Mouse (Mus musculus) embryonic facial prominence, embryonic 12.5 days (tissue): ENCODE data around the gene Gp5. TPM values are rescaled to one million over a fixed set of nuclear protein-coding genes. Genes with fewer than 3 reads are reported as not detected.

Source experiments
- ATAC-seq: fragments of 200-750 bp; cut with Nextera tagmentation; 2 replicates; pipeline ENCODE4 v1.8.0; 2017; ENCODE audit not compliant: insufficient number of reproducible peaks, insufficient read depth, low FRiP score, low TSS enrichment
- H3K27ac ChIP-seq: fragments of 300-500 bp; sonication (generic); 2 replicates; pipeline ENCODE4 v1.5.1; 2016; ENCODE audit warnings: mild to moderate bottlenecking
- H3K27me3 ChIP-seq: fragments of 300-500 bp; sonication (generic); 2 replicates; pipeline ENCODE4 v1.6.1; 2016; ENCODE audit warnings: mild to moderate bottlenecking, moderate library complexity
- H3K36me3 ChIP-seq: fragments of 300-500 bp; sonication (generic); 2 replicates; pipeline ENCODE4 v1.6.1; 2016; ENCODE audit warnings: mild to moderate bottlenecking
- H3K4me1 ChIP-seq: fragments of 300-500 bp; sonication (generic); 2 replicates; pipeline ENCODE4 v1.6.1; 2016
- H3K4me2 ChIP-seq: fragments of 300-500 bp; sonication (generic); replicated peaks from 2 replicates; pipeline ENCODE4 v1.6.1; 2016; ENCODE audit warnings: mild to moderate bottlenecking, moderate library complexity
- H3K4me3 ChIP-seq: fragments of 300-500 bp; sonication (generic); 2 replicates; pipeline ENCODE4 v1.5.1; 2016; ENCODE audit warnings: mild to moderate bottlenecking
- H3K9ac ChIP-seq: fragments of 300-500 bp; sonication (generic); 2 replicates; pipeline ENCODE4 v1.6.1; 2016; ENCODE audit warnings: mild to moderate bottlenecking, moderate library complexity
- H3K9me3 ChIP-seq: fragments of 300-500 bp; sonication (generic); 2 replicates; pipeline ENCODE4 v1.6.1; 2016; ENCODE audit warnings: mild to moderate bottlenecking, moderate library complexity
- WGBS: fragments of 180-500 bp; shearing (Covaris S2); methylation state at CpG from one replicate; pipeline ENCODE4 v1.1.7; 2016; 5-methylcytosine and 5-hydroxymethylcytosine counted together
- polyA plus RNA-seq: library from polyadenylated mRNA; unstranded; fragments of >200 nt; fragmentation: Nextera tagmentation; extraction: Ambion mirVana; gene quantifications from 2 replicates; pipeline ENCODE4 v1.2.1, GENCODE M21; 2016

The Gp5 gene
- polyA plus RNA-seq, 1 experiment from 2014 or later = 1.7 TPM

DNA sequence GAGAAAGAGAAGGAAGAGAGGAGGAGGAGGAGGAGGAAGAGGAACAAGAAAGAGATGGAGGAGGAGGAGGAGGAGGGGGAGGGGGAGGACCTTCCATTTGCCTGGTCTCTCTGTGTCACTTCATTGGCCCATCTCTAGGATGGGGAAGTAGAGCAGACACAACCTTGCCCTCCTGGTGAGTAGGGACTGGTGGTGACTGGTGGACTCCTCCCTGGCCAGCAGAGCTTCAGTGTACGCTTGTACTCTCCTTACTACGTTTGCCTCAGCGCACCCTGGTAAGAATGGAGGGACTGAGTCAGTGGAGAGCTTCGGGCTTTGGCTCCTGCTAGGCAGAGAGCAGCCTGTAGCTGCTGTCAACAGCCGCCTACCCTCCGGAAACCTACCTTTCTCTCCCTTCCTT, 7.9 kb downstream of the Gp5 start:
- ATAC-seq = no peak
- H3K9ac ChIP-seq = no peak overlapping the region
- no peak overlapping the region for H3K27ac ChIP-seq
- H3K36me3 ChIP-seq = no peaks in the 10 kb centered on the region
- no peak overlapping the region for H3K4me2 ChIP-seq
- H3K4me3 ChIP-seq = no peak overlapping the region
- WGBS = 79% methylated on average over 6 of the region's 6 CpGs
- no peaks in the 10 kb centered on the region for H3K4me1 ChIP-seq
- H3K27me3 ChIP-seq = peaks cover 22% of the 10 kb centered on the region
- no peaks in the 10 kb centered on the region for H3K9me3 ChIP-seq

DNA sequence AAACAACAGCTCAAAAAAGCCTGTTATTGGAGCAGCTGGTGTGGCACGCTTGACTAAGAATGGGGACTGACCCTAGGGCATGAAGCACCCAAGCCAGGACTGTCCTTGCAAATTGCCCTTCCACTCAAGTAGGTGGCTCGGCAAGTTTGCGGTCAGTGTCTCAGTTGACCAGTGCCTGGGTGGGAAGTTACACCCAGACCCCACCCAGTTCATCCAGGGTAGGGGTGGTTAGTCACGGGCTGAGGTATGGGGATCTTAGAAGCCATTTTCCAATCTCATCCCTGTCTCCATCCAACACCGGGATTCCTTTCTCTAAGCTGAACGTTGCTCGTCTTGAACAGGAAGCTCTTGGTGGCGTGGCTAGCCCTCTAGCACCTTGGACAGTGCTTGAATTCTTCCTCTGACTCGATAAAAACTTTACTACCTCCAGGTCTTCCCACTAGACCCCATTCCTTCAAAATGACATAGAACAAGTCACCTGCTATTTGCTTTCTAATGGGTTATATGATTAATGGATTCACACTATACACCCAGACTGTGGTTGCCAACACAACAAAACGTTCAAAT, 10.8 kb downstream of the Gp5 start:
- ATAC-seq = no peak
- WGBS = 64% methylated on average over 10 of the region's 10 CpGs

DNA sequence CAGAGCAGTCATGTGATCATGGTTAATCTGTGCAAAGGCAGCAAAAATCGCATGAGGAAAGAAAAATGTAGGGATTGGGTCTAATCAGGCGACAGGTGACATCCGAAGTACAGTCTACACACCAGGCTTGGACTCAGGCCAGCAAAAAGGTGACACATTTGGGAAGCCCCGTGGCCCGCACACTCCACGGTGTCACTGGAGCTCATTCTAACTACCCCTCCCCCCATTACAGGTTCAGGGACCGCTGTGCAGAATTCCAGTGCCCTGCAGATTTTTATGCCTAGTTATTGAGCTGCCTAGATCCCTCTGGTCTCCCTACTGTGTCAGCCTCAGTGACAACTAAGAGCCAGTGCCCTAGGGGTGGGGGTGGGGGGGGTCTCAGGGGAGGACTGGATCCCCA, 13.1 kb downstream of the Gp5 start:
- Histone ChIP-seq H3K9me3 (no peaks in the 10 kb centered on the region), H3K27me3 (no peaks in the 10 kb centered on the region), H3K27ac (no peak overlapping the region), H3K4me1 (no peaks in the 10 kb centered on the region), H3K36me3 (no peaks in the 10 kb centered on the region), H3K9ac (no peak overlapping the region), H3K4me2 (no peak overlapping the region), H3K4me3 (no peak overlapping the region)
- no peak for ATAC-seq
- WGBS = 80% methylated on average over 7 of the region's 7 CpGs

More for the DNA sequence above, 10.8 kb downstream of the Gp5 start:
- no peaks in the 10 kb centered on the region for H3K36me3 ChIP-seq
- H3K4me2 ChIP-seq = no peak overlapping the region
- no peak overlapping the region for H3K27ac ChIP-seq
- H3K9me3 ChIP-seq = no peaks in the 10 kb centered on the region
- no peak overlapping the region for H3K4me3 ChIP-seq
- no peak overlapping the region for H3K9ac ChIP-seq
- H3K27me3 ChIP-seq = 0 out of 2 replicates have a peak, but pooled peaks cover 5% of the 10 kb centered on the region
- no peaks in the 10 kb centered on the region for H3K4me1 ChIP-seq

DNA sequence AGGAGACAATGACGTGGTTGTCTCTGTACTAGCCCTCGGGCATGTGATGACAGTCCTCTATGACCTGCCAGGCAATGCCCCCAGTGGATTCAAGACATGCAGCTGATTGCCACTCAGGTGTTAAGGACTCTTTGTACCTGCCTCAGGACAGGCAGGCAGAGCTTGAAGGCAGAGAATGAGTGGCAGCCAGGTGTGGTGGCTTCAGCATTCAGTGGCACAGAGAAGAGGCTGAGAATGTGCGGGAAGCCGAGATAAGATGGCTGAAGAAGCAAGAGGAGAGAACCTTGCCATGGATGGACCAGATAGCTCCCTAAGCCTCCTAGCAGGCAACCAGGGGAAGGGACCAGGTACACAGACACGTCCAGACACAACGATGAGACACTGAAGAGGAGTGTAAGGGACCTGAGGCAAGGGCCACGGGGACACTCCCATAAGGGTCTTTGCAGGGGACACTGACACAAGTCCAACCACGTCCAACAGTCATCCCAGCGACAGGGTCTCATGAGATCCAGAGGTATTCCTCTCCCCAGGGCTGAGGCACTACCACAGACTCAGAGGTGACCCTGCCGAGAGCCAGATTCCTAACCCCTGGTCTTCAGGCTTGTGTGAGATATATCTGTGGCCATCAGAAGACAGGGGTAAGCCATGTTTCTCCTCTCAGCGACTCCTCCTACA, 13.8 kb downstream of the Gp5 start:
- WGBS = 84% methylated on average over 11 of the region's 11 CpGs

DNA sequence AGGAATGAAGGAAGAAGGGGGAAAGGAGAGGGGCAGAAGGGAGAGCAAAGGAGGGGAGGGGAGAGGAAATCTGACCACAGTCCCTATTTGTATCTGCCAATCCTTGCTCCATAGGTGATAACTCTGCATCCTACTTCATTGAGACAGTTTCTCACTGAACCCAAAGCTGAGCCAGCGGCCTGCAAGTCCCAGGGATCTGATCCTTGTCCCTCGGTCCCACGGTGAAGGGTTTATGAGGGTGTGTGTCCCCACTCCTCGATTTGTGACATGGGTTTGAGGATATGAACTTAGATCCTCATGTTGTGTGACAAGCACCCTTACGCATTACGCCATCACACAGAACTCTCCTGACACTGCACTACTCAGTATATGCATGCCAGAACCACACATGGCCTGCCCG, 15.5 kb downstream of the Gp5 start:
- ATAC-seq = no peak
- Histone ChIP-seq H3K27me3 (no peaks in the 10 kb centered on the region), H3K4me1 (no peaks in the 10 kb centered on the region), H3K9me3 (no peaks in the 10 kb centered on the region), H3K36me3 (no peaks in the 10 kb centered on the region), H3K27ac (no peak overlapping the region), H3K4me3 (no peak overlapping the region), H3K4me2 (no peak overlapping the region), H3K9ac (no peak overlapping the region)
- WGBS = 85% methylated on average over 7 of the region's 7 CpGs

More for the DNA sequence above, 13.8 kb downstream of the Gp5 start:
- Histone ChIP-seq H3K9me3 (no peaks in the 10 kb centered on the region), H3K36me3 (no peaks in the 10 kb centered on the region), H3K9ac (no peak overlapping the region), H3K4me2 (no peak overlapping the region), H3K4me1 (no peaks in the 10 kb centered on the region), H3K4me3 (no peak overlapping the region), H3K27ac (no peak overlapping the region), H3K27me3 (no peaks in the 10 kb centered on the region)
- ATAC-seq = no peak

DNA sequence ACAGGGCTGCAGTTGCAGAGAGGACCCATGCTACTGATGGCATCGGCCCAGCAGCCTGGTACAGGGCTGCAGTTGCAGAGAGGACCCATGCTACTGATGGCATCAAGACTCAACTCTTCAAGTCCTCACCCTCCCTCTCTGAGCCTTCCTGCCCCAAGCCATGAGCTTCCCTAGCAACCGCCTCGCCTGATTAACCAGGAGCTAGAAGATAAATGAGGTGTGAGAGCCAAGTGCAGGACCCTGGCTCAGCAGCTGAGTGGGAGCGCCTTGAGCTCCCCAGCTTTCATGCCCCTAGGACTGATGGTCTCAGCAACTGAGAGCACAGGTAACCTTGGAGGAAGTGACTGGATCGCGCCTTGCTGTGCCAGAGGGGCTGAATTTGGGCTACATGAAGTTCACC, 20.1 kb downstream of the Gp5 start:
- Histone ChIP-seq H3K36me3 (no peaks in the 10 kb centered on the region), H3K4me3 (no peak overlapping the region), H3K4me1 (peaks cover 8% of the 10 kb centered on the region), H3K9ac (no peak overlapping the region), H3K9me3 (no peaks in the 10 kb centered on the region), H3K27ac (no peak overlapping the region), H3K27me3 (0 out of 2 replicates have a peak, but pooled peaks cover 3% of the 10 kb centered on the region), H3K4me2 (no peak overlapping the region)
- no peak for ATAC-seq
- 93% methylated on average over 6 of the region's 6 CpGs for WGBS

DNA sequence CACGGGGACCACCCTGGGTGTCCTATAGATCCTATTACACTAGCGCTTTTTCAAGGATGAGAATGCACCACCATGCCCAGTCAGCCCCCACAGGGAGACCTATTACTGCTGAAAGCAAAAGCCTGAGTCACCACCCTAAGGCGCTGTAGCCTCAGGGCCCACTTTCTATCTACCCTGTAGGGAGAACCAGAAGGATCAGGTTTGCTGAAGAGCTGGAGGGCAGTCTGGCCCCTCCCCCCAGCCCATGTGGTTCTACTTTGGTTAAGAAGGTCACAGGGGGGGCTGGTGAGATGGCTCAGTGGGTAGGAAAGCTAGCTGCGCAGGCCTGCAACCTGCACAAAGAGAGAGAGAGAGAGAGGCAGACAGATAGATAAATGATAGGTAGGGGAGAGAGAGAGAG, 24.9 kb downstream of the Gp5 start:
- Histone ChIP-seq H3K27ac (no peak overlapping the region), H3K36me3 (no peaks in the 10 kb centered on the region), H3K4me3 (no peak overlapping the region), H3K4me1 (peaks cover 29% of the 10 kb centered on the region), H3K27me3 (peaks cover 19% of the 10 kb centered on the region), H3K9me3 (no peaks in the 10 kb centered on the region), H3K4me2 (no peak overlapping the region), H3K9ac (no peak overlapping the region)
- 37% methylated on average over 4 of the region's 4 CpGs for WGBS
- ATAC-seq = no peak

DNA sequence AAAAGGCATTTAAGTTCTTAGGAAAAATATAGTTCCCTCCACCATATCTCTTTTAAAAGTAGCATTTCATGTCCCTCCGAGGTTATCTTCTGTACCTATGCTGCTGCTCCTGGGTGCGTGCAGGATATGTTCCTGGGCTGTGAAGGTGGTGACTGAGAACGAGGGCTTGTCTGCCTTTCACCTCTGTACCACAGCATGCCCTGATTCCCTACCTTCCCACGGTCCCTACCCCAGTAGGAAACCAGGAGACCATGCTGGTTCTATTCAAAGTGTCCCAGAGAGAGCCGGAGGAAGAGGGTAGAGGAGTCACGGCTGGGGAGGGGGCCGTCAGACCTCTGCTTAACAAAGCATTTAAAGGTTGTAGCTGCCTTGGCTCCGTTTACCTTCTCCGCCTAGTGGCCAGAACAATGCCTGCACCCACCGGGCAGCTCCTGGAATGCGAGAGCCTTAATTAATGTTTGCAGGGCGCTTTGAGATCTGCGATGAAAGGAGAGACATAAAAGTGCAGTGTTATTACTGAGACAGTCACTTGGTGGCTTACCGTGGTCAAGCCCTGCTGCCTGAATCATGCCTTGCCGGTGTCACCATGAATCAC, 26.7 kb downstream of the Gp5 start:
- Histone ChIP-seq H3K9ac (0 out of 2 replicates have a peak overlapping the region, but pooled peaks have one; percentile 2), H3K4me2 (peak overlapping the region; percentile 55), H3K9me3 (no peaks in the 10 kb centered on the region), H3K4me1 (peaks cover 36% of the 10 kb centered on the region), H3K36me3 (no peaks in the 10 kb centered on the region), H3K27me3 (peaks cover 19% of the 10 kb centered on the region), H3K27ac (no peak overlapping the region), H3K4me3 (0 out of 2 replicates have a peak overlapping the region, but pooled peaks have one; percentile 6)
- WGBS = 3% methylated on average over 15 of the region's 15 CpGs
- no peak for ATAC-seq

DNA sequence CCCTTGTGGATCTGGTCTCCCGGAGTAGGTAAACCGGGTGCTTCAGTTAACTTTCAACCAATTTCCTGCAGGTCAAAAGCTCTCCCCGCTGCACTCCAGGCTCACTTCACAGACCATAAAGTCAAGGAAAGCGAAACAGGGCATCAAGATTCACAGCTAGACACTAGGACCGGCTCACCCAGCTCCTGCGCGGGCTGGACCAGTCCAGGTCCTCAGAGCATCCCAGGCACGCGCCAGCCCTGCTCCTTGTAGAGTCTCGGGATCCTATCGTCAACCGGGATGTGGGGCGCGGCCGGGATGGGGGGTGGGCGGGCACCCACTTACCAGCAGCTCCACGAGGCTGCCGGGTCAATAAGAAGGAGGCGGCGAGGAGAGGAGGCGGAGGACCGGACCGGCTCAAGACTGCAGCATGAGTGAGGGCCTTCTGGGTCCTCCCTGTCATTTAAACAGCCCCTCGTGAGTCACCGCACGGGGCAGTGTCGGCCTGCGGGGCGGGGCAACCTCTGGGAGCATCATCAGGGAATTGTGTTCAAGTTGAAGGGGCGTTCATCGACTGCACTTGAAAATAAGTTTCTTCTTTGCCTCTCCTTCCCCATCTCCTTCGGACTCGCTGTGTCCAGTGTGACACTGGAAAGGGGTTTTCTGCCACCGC, 27.6 kb downstream of the Gp5 start, which contains the start of gene Lrrc15:
Gene Lrrc15, minus strand, starts transcription at position 413 of the 652 bp plus-strand sequence.
- Histone ChIP-seq H3K27me3 (peaks cover 19% of the 10 kb centered on the region), H3K4me1 (peaks cover 41% of the 10 kb centered on the region)

DNA sequence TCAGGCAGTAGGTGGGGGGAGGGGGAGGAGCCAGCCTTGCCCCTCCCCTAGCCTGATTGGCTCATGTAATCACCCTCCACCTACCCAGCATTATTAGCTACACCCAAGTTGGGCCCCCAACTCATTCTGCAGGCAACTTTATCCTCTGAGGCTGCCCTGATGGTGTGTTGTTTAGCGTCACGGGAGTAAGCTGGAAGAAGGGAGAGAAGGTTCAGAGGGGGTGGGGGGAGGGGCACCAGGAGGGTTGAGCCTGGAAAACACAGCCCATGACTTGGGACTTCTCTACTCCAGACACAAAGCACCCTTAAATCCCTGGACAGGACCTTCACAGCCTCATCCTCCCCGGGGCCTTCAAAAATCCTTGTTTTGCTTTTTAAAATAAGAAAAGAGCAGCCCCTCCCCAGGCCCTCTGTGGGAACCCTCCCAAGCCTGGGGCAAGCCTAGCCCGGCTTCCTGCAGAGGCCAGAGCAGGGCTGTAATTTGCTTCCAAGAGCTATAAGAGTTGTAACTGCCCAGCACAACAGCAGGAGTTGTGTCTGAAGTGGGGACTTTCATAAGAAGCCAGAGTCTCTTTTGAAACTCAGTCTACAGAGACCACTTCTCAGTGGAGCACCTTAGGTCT, 29.8 kb downstream of the Gp5 start:
- Histone ChIP-seq H3K27ac (peak overlapping the region; percentile 73; the same call in 1 of the 2 replicates), H3K9me3 (no peaks in the 10 kb centered on the region), H3K27me3 (peaks cover 16% of the 10 kb centered on the region), H3K4me2 (peak overlapping the region; percentile 10), H3K4me3 (no peak overlapping the region), H3K9ac (peak overlapping the region; percentile 8; the same call in 1 of the 2 replicates), H3K36me3 (no peaks in the 10 kb centered on the region), H3K4me1 (peaks cover 43% of the 10 kb centered on the region)
- no peak for ATAC-seq
- WGBS = 1% methylated on average over 4 of the region's 4 CpGs

More for the DNA sequence above, 27.6 kb downstream of the Gp5 start, which contains the start of gene Lrrc15:
- H3K27ac ChIP-seq = no peak within 1 kb of the TSS
- peak within 1 kb of the TSS; percentile 55 for H3K4me2 ChIP-seq
- no peaks in the 10 kb centered on the region for H3K36me3 ChIP-seq
- peak within 1 kb of the TSS; percentile 26 for H3K4me3 ChIP-seq
- H3K9me3 ChIP-seq = no peaks in the 10 kb centered on the region
- 6% methylated on average over 34 of the region's 34 CpGs for WGBS
- peak within 1 kb of the TSS; percentile 38; the same call in 1 of the 2 replicates for H3K9ac ChIP-seq
- no peak for ATAC-seq

DNA sequence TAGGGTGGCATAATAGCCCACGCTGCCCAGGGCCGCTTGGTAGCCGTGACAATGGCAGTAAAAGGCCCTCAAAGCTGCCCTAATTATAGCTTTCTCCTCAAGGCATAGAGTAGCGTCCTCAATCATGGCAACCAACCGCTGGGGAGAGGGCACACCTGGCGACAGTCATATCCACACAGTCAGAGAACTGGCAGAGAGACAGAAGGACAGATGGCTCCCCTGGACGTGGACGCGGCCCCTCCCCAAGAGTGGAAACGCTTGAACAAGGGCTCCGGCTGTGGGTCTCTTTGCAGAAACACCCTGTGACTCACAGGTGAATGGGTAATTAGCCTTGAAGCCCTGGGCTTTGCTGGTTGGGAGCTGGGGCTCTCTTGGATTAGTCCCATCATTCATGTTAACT, 32.2 kb downstream of the Gp5 start:
- Histone ChIP-seq H3K4me3 (no peak overlapping the region), H3K27ac (no peak overlapping the region), H3K9me3 (no peaks in the 10 kb centered on the region), H3K4me1 (peaks cover 44% of the 10 kb centered on the region), H3K36me3 (no peaks in the 10 kb centered on the region), H3K27me3 (peaks cover 12% of the 10 kb centered on the region), H3K4me2 (no peak overlapping the region), H3K9ac (no peak overlapping the region)
- 78% methylated on average over 11 of the region's 11 CpGs for WGBS
- no peak for ATAC-seq
